Mouse (Mus musculus) cerebellum, postnatal 4 days (tissue): ENCODE measurements around the gene Col8a1.

Source experiments
- DNase-seq, 2 experiments: peaks; one replicate each; pipeline ENCODE4 v3.0.0; 2022; ENCODE audit warnings: low spot score in 2 of 2, mixed read lengths in 1 of 2

Col8a1 gene

DNA sequence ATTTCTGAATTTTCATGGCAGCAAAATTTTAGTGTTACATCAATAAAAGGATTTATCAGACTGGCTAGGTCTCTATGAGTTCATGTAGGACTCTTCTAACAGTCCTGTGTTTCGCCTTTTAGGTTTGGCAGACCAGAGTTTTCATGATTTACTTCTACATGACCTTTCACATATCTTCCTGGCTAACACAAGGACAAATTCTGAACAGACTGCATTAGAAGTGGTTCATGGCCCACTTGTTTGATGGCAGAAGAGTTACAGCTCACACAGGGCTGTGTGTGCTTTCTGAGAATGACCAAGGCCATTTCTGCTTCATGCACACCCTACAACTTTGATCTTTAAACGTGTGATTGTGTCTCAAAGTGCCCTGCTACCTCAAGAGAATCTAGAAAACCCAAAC, 82.3 kb downstream of the Col8a1 start:
- DNase-seq = no peak

DNA sequence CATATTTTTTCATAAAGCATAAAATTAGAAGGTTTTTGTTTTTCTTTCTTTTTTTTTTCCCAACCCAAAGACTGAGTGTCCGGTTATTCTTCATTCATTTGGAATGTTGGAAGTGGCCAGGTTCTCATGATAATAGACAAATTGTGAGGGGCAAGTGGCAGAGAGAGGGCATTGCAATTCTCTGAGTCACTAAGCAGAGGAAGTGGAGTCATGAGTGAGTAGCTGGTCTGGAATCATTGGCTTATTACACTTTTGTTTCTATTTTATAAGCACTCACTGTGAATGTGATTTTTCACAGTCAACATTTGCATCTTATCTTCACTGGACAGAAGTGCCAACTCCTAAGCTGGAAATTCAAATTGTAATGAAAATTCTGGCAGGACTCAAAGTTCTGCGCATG, 82.9 kb downstream of the Col8a1 start:
- no peak for DNase-seq

GRCm38 (mm10) chr16:57669348-57669747, 85.2 kb downstream of the Col8a1 start:
- peak in 1 of 2 experiments; percentile 6 for DNase-seq

- DNase-seq = no peak
Observed at GRCm38 (mm10) chr16:57662661-57663060, 91.9 kb downstream of the Col8a1 start.

DNA sequence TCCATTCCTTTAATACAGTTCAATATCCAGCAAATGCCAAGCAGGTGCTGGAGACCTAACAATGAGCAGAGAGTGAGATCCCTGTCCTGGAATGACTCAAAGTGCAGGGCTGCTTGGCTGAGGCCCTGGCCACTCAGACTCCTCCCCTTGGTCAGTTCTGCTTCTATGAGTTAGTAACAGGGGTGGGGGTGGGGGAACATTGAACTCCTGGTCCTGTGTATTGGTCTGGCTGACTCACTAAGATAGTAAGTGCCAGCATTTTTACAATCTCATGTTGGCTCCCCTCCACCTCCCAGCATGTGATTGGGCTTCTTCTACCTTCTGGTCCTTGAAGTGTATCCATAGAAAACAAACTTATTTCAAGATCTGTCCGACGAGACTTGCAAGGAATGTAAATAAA, 104.6 kb downstream of the Col8a1 start:
- DNase-seq = no peak

- DNase-seq = no peak
Observed at GRCm38 (mm10) chr16:57641346-57641885, 113.1 kb downstream of the Col8a1 start.

DNA sequence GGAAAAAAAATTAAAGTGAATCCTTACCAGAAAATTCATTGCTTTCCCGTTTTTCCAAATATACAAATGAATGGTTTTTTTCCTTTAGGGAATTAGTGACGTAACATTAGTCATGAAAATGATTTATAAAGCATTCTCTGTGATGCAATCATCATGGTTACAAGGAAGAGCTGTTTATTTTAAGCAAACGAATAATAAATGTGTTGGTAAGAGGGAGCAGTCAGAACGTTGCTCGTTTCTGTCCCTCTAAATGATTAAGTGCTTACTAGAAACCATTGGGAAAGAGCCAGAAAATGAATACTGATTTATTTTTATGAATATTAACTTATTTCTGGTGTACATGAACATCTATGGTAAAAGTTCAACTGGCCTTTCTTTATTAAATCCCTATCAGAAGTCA, 119.8 kb downstream of the Col8a1 start:
- no peak for DNase-seq

DNA sequence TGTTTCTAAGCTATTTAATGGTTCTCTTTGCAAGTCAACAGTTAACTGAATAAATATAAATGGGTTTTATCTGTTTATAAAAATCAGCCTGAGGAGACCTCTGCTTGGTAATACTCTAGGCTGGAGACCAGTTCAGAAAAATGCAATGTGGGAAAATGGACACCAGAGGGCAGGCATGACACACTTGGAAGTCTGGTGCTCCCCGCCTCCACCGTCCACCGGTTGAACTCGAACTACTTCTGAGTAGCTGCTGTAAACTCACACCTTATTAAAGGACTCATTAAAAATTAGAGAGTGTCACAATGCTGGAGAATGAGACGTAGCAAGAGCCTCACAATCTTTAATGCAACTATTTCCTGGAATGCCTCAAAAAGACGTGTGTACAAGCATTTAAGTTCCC, 120.3 kb downstream of the Col8a1 start:
- DNase-seq = peak; percentile 45 to 77

GRCm38 (mm10) chr16:57611768-57612167, 142.8 kb downstream of the Col8a1 start:
- DNase-seq = peak in 1 of 2 experiments; percentile 23

DNA sequence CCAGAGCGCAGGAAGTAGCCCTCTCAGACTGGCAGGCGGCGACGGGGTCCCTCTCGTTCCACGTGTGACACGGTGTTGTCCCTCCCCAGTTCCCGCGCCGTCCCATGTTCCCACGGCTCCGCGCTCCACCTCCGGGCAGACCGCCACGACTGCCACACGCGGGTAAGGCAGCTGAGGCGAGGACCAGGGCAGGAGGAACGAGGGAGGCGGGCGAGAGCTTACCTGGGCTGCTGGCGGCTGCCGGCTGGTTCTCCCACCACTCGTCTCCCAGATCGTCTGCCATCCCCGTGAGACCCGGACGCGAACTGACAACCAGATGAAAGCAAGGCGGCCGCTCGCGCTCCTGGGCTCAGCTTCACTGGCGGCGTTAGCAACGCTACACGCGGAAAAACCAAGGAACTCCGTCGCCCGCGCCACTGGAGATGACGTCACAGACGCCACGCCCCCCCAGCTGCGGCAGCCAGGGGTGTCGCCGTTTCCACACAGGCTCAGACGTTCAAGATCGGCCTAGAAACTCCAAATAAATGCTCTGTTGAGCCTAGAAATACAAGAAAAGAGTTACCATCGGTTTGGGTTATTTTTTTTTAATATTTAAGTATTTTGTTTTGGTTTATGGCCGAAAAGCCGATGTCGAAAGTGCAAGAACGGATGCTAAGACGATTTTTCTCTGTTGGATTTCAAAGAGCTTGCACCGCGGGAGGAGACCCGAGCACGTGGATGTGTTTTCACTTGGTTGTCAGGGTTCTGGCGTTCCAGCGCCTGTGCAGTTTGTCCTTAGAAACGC, 147.9 kb downstream of the Col8a1 start, which contains the start of gene Cmss1:
Gene Cmss1, minus strand, starts transcription at position 421 of the 784 bp plus-strand sequence.
- DNase-seq = peak; percentile 78 to 82

DNA sequence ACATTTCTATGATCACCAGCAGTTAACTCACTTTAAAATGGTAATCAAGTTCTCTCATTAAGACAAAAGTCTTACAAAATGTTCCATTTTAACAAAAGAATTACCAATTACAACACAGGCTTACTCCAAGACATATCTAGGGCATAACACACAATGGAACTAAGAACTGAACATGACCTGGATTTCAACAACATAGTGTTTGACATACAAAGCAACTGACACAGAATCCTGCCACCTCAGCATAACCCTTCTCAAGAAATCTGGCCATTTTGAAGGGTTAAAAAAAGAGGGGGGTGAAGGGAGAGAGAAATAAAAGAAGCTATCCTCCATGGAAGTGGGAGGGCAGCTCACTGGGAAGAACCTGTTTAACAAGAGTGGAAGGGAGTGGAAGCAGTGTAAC, 153.5 kb downstream of the Col8a1 start:
- DNase-seq = no peak

DNA sequence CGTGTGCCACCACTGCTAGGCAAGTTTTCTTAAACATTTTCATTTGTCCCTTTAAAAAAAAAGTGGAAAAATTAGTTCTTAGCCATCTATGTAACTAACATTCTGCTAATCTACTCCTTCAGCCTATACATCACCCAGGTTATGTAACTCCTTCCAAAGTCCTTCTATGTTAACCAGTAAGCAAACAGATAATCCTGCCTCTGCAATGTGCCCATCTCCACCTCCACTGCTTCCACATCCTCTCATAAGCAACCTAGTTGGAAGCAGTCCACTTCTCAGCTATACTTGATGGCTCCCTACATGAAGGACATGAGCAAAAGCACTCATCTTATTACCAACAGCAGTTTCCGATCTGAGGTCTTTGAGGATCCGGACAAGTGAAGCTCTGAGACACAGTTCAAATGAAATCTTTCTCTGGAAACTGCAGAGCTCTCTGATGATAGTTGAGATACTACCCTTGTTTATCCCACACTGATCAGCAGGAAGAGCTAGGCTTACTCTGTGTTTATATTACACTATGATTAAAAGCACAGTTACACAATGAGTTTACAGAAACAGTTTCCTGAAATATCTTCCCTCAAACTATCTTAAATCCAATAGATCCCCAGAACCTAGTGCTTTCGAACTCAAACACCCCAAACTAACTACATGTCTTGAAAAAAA, 157.1 kb downstream of the Col8a1 start:
- no peak for DNase-seq

DNA sequence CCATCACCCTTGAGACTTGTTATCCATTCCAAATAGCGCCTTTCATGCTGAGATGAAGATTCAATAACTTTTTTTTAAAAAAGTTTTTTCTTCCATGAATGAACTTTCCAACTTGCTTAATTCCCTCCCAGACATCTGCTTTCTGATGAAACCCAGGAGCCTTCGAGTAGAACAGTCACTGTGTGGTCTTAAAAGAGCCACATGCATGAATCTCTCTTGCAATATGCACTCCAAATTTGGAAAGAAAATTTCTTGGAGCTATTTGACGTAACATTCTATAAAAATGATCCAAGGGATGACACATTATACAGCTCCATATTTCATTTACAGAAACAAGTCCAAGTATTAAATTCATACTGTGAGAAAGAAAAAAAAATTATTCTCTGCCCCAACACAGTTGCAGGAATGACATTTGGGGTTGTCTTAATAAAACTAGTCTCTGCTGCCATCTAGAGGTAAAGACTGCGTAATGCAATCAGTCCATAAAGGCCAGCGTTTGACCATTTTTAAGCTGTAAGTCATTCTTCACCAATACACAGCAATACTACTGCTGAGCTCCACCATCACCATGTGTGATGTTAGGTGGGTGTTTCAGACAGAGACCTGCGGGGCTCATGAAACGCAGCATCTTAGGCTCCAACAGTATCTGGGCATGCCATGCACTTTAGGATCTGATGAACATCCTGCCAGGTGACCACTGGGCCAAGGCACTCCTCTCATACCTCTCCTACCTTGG, 160.9 kb downstream of the Col8a1 start:
- DNase-seq = peak in 1 of 2 experiments; percentile 14

DNA sequence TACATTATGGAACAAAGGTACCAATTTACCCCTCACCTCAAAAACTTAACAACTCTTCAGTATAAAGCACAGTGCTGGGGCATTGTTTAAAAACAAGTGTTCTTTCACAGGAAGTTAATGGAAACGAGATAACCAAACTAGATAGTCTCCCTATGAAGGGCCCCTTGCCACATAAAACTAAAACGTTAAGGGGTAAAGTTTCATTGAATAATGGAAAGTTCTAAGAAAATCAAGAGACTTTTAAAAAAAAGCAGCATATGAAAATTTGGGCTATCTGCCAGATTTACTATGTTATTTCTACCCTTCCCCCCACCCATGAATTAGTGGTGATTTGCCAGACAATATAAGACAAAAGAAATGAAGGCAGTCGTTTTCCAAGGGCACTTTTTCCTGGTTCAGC, 169.3 kb downstream of the Col8a1 start:
- no peak for DNase-seq

GRCm38 (mm10) chr16:57582008-57582407, 172.5 kb downstream of the Col8a1 start:
- no peak for DNase-seq

GRCm38 (mm10) chr16:57580041-57580440, 174.5 kb downstream of the Col8a1 start:
- DNase-seq = no peak

- DNase-seq = no peak
Observed at GRCm38 (mm10) chr16:57577519-57577918, 177.0 kb downstream of the Col8a1 start.

GRCm38 (mm10) chr16:57575764-57576388, 178.7 kb downstream of the Col8a1 start:
- no peak for DNase-seq
